Mouse (Mus musculus) small intestine, adult 2 months (tissue): Measurements from ENCODE around the gene Cyp2d11.

Experiments used
- CTCF ChIP-seq: fragments of 200-500 bp; IDR thresholded peaks from 2 replicates; pipeline ENCODE4 v1.5.1; 2012; ENCODE audit warnings: low read depth, mild to moderate bottlenecking, control low read depth, inconsistent platforms, low read length, moderate library complexity, mixed read lengths; ENCODE audit not compliant: insufficient replicate concordance, insufficient read length; ENCODE audit errors: extremely low read depth
- POLR2A ChIP-seq: fragments of 200-500 bp; IDR thresholded peaks from 2 replicates; pipeline ENCODE4 v1.6.1; 2012; ENCODE audit warnings: low read depth, mild to moderate bottlenecking, control low read depth, inconsistent platforms, low read length, moderate library complexity

- TF ChIP-seq POLR2A, result no peak
- TF ChIP-seq CTCF, result no peak
Observed at GRCm38 (mm10) chr15:82423471-82423870, 29.6 kb upstream of the Cyp2d11 start.
